Mouse (Mus musculus) T-cell, adult 2 months (primary cell): ENCODE results near the gene Tcf12.

ENCODE experiments used
- DNase-seq: peaks from one replicate; pipeline ENCODE4 v3.0.0; 2022; ENCODE audit warnings: low spot score

Gene Tcf12

DNA sequence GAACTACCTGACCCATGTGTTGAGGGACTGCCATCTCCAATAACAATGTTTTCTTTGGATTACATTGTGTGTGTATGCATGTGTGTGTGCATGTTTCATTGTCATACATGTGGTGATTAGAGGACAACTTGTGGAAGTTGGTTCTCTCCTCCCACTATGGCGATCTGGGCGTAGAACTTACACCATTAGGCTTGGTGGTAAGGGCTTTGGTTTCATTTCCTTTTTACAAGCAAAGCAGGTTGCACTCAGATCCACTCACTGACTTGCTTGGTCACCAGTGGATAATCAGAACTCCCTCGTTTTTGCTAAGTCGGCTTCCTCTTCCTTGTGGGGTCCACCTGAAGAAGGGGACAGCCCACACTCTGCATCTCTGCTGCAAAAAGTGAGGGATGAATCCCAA lies 277.0 kb downstream of the Tcf12 start:
- DNase-seq = no peak

DNA sequence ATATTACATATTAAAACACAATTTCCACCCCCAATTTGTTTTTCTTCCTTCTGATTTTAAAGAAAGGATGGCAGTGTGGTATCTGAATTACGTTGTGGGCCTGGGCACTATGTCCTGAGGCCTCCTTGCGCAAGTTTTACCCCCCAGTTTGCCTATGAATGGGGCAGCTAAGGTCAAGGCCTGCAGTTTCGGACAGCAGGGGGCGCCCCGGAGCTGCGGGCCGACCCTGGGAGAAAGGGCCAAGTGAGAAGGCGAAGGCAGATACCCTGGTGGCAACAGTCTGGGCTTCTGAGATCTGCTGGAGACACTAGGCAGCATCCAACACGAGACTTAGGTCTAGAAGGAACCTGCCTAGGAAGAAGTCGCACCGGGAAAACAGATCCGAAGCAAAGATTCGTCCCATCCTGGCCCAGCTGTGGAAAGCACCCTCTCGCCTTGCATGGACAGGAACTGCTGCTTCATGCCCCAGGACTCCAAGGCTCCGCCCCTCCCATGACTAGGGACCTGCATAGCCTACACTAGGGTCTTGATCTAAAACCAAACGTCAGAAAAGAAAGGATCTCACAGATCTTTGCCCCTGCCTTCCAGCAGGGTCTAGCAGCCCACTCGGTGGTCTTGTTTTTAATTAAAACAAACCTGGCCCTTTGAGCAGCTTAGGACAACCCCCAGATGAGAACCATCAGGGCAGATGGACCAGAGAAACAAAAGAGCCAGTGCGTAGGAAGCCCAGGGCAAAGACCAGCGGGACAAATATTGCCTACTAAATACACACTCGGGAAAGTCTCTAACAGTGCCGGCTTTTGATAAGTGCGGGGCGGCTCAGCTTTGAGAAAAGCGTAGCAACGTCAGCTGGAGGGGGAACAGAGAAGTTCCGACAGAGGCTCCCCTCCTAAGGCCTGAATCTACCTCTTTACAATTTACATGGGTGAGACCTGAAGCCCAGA lies 279.6 kb downstream of the Tcf12 start:
- peak; percentile 63 for DNase-seq

DNA sequence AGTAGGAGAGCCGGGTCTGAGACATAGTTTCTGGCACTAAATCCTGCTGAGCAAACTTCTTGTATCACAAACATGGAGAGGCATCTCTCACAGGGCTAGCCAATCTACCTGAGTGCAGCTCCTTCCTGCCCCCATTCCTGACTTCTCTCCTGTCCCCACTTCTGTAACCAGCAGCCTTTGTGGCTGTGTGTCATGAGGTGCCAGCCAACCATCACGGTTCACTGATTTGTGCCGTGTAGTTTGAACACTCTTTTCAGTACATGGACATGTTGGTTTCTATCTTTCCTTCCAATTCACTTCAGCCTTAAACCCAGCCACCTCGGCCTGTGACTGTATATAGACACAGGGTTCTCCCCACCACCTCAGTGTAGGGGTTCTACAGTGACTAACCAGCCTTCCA lies 280.7 kb downstream of the Tcf12 start:
- DNase-seq = no peak

DNA sequence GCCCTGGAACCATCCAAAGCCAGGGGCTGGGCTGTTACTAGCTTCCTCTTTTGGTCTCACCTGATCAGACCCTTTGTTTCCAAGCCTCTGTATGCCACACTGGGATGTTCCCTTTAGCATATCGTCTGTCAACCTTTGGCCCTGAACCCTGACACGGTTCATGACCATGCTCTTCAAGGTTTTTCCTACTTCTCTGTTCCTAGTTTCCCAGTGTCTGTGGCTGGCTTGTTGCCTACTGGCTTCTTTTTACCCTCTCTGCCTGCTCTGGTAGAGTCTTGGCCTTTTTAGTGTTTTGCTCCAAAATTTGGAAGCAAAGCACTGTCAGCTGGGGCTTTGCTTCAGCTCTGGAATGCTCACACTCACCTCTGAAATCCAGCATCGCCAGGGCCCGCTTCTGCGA lies 281.3 kb downstream of the Tcf12 start:
- DNase-seq = no peak

DNA sequence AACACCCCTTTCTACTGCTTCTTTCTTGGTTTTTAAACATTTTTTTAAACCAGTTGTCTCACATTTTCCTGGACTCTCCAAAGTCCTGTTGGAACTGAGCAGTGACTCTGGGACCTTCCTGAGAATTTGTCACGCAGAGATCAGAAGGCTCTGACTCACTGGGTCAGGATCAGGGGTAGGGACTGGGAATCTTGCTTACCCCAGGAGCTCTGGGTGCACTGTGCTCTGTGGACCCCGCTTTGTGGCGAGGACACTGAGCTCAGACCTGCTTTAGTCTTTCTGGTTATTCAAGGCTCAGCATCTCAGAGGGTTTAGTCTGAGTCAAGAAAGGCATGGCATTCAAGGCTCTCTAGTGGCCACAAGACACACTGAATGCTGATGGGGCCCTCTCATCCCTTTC lies 281.9 kb downstream of the Tcf12 start:
- no peak for DNase-seq

GRCm38 (mm10) chr9:71829137-71829536 lies 282.5 kb downstream of the Tcf12 start:
- DNase-seq = no peak

DNA sequence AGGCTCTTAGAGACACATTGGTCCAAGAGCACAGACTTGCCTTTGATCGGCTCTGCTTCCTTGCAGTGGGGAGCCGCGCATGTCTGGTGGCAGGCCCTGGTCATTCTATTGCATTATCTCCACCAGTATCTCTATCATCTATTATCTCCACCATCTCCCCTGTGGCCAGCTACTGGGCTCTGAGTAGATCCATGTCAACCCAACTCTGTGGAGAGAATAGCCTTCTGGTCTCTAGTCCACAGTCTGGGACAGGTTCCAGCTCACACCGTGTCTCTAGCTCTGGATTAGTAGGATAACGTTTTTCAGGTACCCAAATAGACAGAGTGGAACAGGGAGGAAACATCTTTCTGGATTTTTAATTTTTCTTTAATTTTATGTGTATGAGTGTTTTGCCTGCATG lies 284.3 kb downstream of the Tcf12 start:
- no peak for DNase-seq

DNA sequence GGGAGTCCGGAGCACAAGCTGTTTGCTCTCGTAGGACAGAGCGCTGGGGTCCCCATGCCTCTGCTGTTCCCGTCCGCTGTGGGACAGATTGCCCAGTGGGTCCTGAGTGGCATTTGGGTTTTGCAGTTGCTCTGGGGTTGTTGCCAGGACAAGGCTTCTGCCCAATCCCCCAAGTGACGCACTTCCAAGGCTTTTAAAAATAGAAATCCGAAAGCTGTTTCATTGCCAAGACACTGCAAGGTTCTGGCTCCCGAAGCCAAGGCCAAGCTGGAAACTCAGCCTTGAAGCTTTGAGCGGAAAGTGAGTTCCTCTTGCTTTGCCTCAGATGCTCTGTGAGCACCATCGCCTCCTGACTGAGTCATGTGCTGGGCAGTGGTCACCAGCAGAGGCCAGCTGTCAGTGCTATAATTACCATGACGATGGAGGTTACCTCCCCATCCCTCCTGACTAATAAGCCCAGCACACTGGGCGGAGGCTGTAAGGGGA lies 285.6 kb downstream of the Tcf12 start:
- no peak for DNase-seq

DNA sequence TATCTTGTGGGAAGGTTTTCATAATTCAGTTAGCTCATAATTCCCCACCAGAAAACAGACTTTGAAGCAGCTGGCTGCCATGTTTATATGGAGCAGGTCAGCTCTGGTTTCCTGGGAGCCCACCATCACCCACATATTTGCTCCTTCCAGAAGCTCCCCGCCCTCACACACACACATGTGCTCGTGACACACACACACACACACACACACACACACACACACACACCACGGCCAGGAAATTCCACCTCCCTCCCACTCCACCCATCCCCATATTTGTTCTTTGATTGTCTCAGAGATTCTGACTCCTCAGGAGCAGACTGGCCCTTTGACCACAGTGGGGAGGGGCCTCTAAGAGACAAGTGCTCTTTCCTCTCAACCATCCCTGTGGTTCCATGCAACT lies 289.7 kb downstream of the Tcf12 start:
- DNase-seq = no peak

DNA sequence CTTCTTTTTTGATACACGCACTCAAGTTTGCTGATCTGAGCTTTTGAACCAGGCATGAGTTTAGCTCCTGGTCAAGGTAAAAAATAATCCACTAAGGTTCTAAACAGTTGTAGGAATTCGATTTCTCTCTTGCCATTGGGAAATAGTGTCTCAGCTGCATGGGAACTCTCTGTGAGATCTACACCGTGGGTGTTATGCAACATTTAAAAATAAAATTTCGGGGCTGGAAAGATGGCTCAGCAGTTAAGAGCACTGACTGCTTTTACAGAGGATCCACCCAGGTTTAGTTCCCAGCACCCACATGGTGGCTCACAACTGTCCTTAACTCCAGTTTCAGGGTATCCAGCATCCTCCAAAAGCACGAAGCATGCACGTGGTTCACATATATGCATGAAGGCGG lies 293.2 kb downstream of the Tcf12 start:
- no peak for DNase-seq

DNA sequence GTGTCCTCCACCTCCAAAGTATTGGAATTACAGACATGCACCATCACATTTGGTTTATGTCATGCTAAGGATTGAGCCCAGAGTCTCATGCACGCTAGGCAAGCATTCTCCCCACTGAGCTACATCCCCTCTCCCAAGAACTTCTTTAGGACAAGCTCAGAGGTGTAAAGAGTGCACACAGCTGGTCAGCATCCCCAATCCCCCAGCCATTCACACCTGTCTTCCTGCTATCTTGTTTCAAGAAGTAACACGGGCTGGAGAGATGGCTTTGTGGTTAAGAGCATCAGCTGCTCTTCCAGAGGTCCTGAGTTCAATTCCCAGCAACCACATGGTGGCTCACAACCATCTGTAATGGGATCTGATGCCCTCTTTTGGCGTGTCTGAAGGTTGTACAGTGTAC lies 295.6 kb downstream of the Tcf12 start:
- no peak for DNase-seq

DNA sequence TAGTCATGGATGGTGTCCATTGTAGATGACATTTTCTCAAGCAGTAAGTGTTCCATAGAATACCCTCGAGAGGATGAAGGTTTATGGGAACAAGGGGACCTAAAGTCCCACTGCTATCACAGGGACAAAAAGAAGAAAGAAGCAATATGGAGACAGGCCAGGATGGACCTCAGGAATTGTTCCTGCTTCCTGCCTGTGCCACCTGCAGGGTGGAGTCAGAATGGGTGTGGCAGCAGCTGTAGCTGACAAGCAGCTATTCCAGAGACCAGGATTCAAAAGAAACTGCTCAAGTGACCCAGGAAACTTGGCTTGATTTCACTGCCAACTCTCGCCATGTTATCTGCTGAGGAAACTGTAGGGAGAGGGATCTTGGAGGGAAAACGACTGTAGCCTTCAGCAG lies 298.1 kb downstream of the Tcf12 start:
- DNase-seq = no peak

DNA sequence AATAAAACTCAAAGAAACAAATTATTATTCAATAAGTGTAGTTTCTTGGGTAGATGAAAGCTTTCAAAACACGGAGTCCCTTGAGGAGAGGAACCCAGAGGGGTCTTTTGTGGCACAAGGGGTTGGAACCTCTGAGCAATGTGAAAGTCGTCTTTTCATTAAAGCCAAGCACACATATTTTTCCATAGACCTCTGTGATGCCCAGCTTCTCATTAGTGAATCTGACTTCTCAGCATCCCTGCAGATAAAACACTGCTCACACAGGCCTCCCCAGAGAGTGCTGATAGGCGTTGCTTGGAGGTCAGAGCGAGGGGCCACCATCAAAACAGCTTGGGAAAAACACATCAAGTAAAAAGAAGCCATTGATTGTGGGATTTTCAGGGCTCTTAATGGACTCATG lies 298.8 kb downstream of the Tcf12 start:
- DNase-seq = no peak

- no peak for DNase-seq
These were observed 299.3 kb downstream of the Tcf12 start for GRCm38 (mm10) chr9:71812402-71812801.

- DNase-seq = no peak
These were observed 300.3 kb downstream of the Tcf12 start for GRCm38 (mm10) chr9:71811404-71811803.

DNA sequence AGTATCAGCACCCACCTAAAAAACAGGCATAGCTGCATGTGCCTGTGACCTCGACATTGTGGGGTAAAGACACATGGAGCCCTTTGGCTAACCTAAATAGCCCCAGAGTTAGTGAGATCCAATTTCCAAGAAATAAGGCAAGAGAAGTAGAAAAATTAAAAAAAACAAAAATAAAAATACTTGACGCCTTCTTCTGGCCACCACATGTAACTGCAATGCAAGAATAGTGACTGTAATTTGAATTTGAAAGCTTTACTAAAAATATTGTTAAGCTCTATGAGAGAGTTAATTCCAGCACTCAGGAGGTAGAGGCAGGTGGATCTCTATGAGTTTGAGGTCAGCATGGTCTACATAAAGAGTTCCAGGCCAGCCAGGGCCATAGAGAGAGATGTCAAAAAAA lies 300.9 kb downstream of the Tcf12 start:
- no peak for DNase-seq

DNA sequence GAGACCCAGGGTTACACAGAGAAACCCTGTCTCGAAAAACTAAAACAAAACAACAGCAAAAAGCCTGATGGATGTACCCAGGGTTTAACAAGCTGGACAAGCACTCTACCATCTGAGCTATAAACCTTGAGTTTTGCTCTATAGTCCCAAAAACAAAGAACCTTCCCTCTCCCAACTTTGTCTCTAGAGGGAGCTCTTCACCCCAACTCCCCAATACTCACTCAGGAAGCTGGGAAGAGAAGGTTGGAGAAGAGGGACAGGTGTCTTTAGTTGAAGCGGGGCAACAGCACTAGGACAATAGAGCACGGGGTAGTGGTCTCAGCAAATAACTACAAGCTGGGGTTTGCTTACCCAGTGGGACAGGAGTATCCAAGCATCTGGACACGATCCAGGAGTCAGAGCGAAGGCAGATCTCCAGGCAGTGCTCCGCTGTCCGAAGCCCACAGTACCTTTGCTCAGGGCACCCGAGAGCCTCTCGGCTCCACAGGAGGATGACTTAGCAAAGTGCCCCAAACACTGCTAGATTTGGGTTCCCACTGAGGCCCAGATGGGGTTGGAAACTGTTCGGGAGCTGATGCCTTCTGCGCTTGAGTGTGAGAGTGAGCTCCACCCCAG lies 302.9 kb downstream of the Tcf12 start:
- no peak for DNase-seq

DNA sequence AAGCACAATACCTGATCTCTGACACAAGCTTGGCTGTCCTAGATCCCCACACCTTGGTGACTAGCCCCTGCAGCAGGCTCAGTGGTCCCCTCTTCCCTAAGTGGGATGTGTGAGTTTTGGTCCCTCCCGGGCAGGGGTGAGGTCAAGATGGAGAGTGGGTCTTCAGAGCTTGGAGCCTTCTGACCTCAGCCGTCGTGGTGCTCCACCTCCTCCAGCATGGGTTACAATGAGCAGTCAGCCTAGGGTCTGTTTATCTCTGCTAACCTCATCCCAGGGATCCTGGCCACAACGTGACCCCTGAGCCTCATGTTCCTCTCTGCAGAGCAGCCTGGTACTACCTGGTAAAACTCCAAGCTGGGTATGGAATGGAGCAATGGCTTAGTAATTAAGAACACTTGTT lies 303.9 kb downstream of the Tcf12 start:
- no peak for DNase-seq

GRCm38 (mm10) chr9:71806422-71806805 lies 305.3 kb downstream of the Tcf12 start:
- no peak for DNase-seq

GRCm38 (mm10) chr9:71805646-71806421 lies 305.8 kb downstream of the Tcf12 start:
- DNase-seq = no peak

DNA sequence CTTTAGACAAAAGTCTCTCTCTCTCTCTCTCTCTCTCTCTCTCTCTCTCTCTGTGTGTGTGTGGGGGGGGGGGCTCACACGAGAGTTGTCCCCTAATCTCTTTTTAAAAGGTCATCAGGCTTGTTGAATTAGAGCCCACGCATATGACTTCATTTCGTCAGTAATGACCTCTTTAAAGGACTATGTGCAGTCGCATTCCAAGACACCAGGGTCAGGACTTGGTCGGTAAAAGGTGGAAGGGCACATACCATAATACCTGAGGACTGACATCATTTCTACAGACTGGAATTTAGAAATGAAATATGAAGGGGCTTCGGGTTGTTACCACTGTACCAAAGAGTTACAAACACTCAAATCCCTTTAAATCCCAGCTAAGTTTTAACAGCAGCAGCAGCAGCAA lies 307.6 kb downstream of the Tcf12 start:
- no peak for DNase-seq

- DNase-seq = no peak
These were observed 308.4 kb downstream of the Tcf12 start for GRCm38 (mm10) chr9:71803281-71803680.

DNA sequence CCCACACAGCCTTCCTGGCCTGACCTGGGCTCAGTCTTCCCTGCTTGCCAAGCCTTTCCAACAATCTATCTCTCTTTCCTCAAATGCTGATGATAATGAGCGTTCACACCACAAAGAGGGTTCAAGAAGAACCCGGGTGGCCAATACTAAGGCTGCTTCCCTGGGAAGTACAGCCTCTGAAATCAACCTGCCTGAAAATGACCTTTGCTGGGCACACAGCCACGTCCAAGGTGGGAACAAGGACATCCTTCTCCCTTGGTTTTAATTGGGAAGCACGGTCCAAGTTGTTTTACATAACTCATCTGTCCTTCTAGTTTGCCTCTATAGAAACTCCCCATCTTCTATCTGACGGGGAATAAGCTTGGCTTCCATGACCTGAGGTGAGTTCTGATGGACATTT lies 312.1 kb downstream of the Tcf12 start:
- no peak for DNase-seq
